Mouse (Mus musculus): ENCODE results near the gene Zbtb8a. TPM values are rescaled to one million over a fixed set of nuclear protein-coding genes. Genes with fewer than 3 reads are reported as not detected.

Zbtb8a gene
- total and polyA plus RNA-seq, 3 experiments, result 0.89 to 1.6 TPM; not detected in 1

DNA sequence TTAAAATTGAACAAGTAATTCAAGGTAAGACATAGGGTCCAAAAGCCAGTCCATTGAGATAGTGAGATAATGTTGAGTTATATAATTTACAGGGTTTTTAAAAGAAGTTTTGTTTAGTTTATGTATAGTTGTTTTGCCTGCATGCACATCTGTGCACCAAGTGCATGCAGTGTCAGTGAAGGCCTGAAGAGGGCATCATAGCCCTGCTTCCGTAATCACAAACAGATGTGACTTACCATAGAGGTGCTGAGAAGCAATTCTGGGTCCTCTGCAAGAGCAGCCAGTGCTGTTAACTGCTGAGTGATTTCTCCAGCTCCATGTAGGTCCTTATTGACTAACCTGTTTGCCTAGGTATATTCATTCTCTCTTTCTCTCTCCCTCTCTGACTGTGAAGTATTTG, 36.0 kb downstream of the Zbtb8a start:
- H3K9ac ChIP-seq (ENCODE audit: control insufficient read depth, low read depth, low read length, poor library complexity, severe bottlenecking), result no peak overlapping the region
- H3K27me3 ChIP-seq (ENCODE audit: control insufficient read depth in 1 of 2, insufficient read depth in 2 of 2, low read length in 2 of 2), result no peaks in the 10 kb centered on the region
- H3K4me3 ChIP-seq (ENCODE audit: control insufficient read depth in 1 of 2, insufficient read depth in 1 of 2, low read depth in 2 of 2, low read length in 2 of 2), result no peak overlapping the region
- TF ChIP-seq RCOR1 (IDR thresholded peaks at IDR 0.05; ENCODE audit: low read depth, low read length) (no peak), CTCF (IDR thresholded peaks at IDR 0.05 in 2 of 3, conservative IDR thresholded peaks at IDR 0.05 in 1 of 3; ENCODE audit: control insufficient read depth in 1 of 3, insufficient read depth in 1 of 3, low read depth in 2 of 3, low read length in 3 of 3, poor library complexity in 1 of 3, severe bottlenecking in 1 of 3) (peak; percentile 45 to 49 (median 49)), RAD21 (IDR thresholded peaks at IDR 0.05; ENCODE audit: low read depth, low read length) (peak; percentile 32), ZMIZ1 (IDR thresholded peaks at IDR 0.05; ENCODE audit: low read depth, low read length) (no peak), MAZ (IDR thresholded peaks at IDR 0.05; ENCODE audit: low read depth, low read length) (no peak), MEF2A (IDR thresholded peaks at IDR 0.05; ENCODE audit: extremely low read depth, insufficient replicate concordance, low read depth, low read length, poor library complexity, severe bottlenecking) (no peak), SMC3 (IDR thresholded peaks at IDR 0.05; ENCODE audit: low read depth, low read length) (peak; percentile 28; the same call in 1 of the 2 replicates), CHD1 (IDR thresholded peaks at IDR 0.05; ENCODE audit: low read depth, low read length) (no peak)
- peaks cover 3 to 10% of the 10 kb centered on the region in 2 experiments; a peak in 3 of 4 replicates for H3K4me1 ChIP-seq (ENCODE audit: control insufficient read depth in 1 of 2, insufficient read depth in 2 of 2, low read length in 2 of 2)
- H3K9me3 ChIP-seq (replicated peaks; ENCODE audit: insufficient read depth, low read length), result no peaks in the 10 kb centered on the region
- H3K79me2 ChIP-seq (ENCODE audit: control insufficient read depth, insufficient read depth, low read length, poor library complexity), result no peaks in the 10 kb centered on the region
- H3K36me3 ChIP-seq (ENCODE audit: control insufficient read depth in 1 of 2, insufficient read depth in 2 of 2, low read length in 2 of 2), result peaks cover 0 to 14% of the 10 kb centered on the region in 2 experiments; a peak in 3 of 4 replicates
- no peak overlapping the region for H3K27ac ChIP-seq (ENCODE audit: control insufficient read depth, low read depth, low read length)
- DNase-seq (ENCODE audit: low read depth, low spot score), result peak; percentile 53

DNA sequence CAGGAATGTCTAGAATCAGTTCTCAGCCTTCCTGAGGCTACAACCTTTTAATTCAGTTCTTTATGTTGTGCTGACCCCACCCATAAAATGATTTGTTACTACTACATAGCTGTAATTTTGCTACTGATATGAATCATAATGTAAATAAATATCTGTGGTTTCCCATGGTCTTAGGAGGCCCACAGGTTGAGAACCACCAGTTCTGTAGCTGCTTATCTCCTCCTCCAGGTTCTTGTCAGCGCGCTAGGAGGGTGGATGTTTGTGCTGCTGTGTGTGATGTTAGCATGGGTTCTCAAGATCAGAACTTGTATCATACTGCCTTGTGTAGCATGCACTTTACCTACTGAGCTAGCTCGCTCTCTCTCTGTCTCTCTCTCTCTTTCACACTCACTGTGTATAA, 38.2 kb downstream of the Zbtb8a start:
- DNase-seq (ENCODE audit: low read depth, low spot score), result peak; percentile 65
- Histone ChIP-seq H3K27ac (ENCODE audit: control insufficient read depth, low read depth, low read length) (no peak overlapping the region), H3K79me2 (ENCODE audit: control insufficient read depth, insufficient read depth, low read length, poor library complexity) (peaks cover 6% of the 10 kb centered on the region), H3K9ac (ENCODE audit: control insufficient read depth, low read depth, low read length, poor library complexity, severe bottlenecking) (no peak overlapping the region), H3K36me3 (ENCODE audit: control insufficient read depth in 1 of 2, insufficient read depth in 2 of 2, low read length in 2 of 2) (peaks cover 0 to 11% of the 10 kb centered on the region in 2 experiments; a peak in 3 of 4 replicates), H3K4me1 (ENCODE audit: control insufficient read depth in 1 of 2, insufficient read depth in 2 of 2, low read length in 2 of 2) (peaks cover 0 to 3% of the 10 kb centered on the region in 2 experiments; a peak in 1 of 4 replicates), H3K27me3 (ENCODE audit: control insufficient read depth in 1 of 2, insufficient read depth in 2 of 2, low read length in 2 of 2) (no peaks in the 10 kb centered on the region), H3K9me3 (replicated peaks; ENCODE audit: insufficient read depth, low read length) (no peaks in the 10 kb centered on the region), H3K4me3 (ENCODE audit: control insufficient read depth in 1 of 2, insufficient read depth in 1 of 2, low read depth in 2 of 2, low read length in 2 of 2) (no peak overlapping the region)
- TF ChIP-seq MYB (IDR thresholded peaks at IDR 0.05; ENCODE audit: low read depth, low read length) (no peak), SIN3A (IDR thresholded peaks at IDR 0.05; ENCODE audit: low read length) (0 out of 2 replicates have a peak, but pooled peaks have one; percentile 31), BHLHE40 (IDR thresholded peaks at IDR 0.05; ENCODE audit: borderline replicate concordance, low read depth, low read length) (no peak), ETS1 (IDR thresholded peaks at IDR 0.05; ENCODE audit: low read depth, low read length) (peak; percentile 38; the same call in 1 of the 2 replicates), GABPA (IDR thresholded peaks at IDR 0.05; ENCODE audit: low read depth, low read length) (no peak), ZC3H11A (IDR thresholded peaks at IDR 0.05; ENCODE audit: low read depth, low read length) (no peak), RCOR1 (IDR thresholded peaks at IDR 0.05; ENCODE audit: low read depth, low read length) (0 out of 2 replicates have a peak, but pooled peaks have one; percentile 29), TCF12 (IDR thresholded peaks at IDR 0.05; ENCODE audit: low read depth, low read length) (peak; percentile 65; the same call in 1 of the 2 replicates), MAX (IDR thresholded peaks at IDR 0.05; ENCODE audit: low read length) (no peak), MAFK (IDR thresholded peaks at IDR 0.05; ENCODE audit: borderline replicate concordance, low read depth, low read length) (no peak), POLR2AphosphoS2 (IDR thresholded peaks at IDR 0.05; ENCODE audit: low read length) (no peak), EP300 (IDR thresholded peaks at IDR 0.05; ENCODE audit: low read depth in 1 of 2, low read length in 2 of 2) (peak; percentile 65 to 68), UBTF (IDR thresholded peaks at IDR 0.05; ENCODE audit: borderline replicate concordance, insufficient read depth, low read depth, low read length) (no peak), ELF1 (IDR thresholded peaks at IDR 0.05; ENCODE audit: low read depth, low read length) (no peak), MAZ (IDR thresholded peaks at IDR 0.05; ENCODE audit: low read depth, low read length) (0 out of 2 replicates have a peak, but pooled peaks have one; percentile 13), ZNF384 (IDR thresholded peaks at IDR 0.05; ENCODE audit: low read depth, low read length) (no peak), MYC (IDR thresholded peaks at IDR 0.05; ENCODE audit: low read depth, low read length) (no peak), CTCF (IDR thresholded peaks at IDR 0.05 in 2 of 3, conservative IDR thresholded peaks at IDR 0.05 in 1 of 3; ENCODE audit: control insufficient read depth in 1 of 3, insufficient read depth in 1 of 3, low read depth in 2 of 3, low read length in 3 of 3, poor library complexity in 1 of 3, severe bottlenecking in 1 of 3) (no peak), NRF1 (IDR thresholded peaks at IDR 0.05; ENCODE audit: insufficient read depth, low read depth, low read length, poor library complexity, severe bottlenecking) (no peak), RAD21 (IDR thresholded peaks at IDR 0.05; ENCODE audit: low read depth, low read length) (no peak), JUND (IDR thresholded peaks at IDR 0.05; ENCODE audit: low read depth, low read length) (no peak), POLR2A (IDR thresholded peaks at IDR 0.05; ENCODE audit: control insufficient read depth in 1 of 2, insufficient read depth in 1 of 2, low read depth in 1 of 2, low read length in 2 of 2, poor library complexity in 1 of 2) (no peak), SMC3 (IDR thresholded peaks at IDR 0.05; ENCODE audit: low read depth, low read length) (no peak), TAL1 (IDR thresholded peaks at IDR 0.05; ENCODE audit: low read length) (peak; percentile 80), USF2 (IDR thresholded peaks at IDR 0.05; ENCODE audit: borderline replicate concordance in 1 of 2, insufficient read depth in 1 of 2, low read depth in 1 of 2, low read length in 2 of 2) (no peak), KAT2A (conservative IDR thresholded peaks at IDR 0.05; ENCODE audit: low read depth, low read length) (no peak)

Measured in MEL (cell line).